Comparison of ENCODE assay signal across 10 mouse cellular contexts in genomic region chr9:82643900-82644299, GRCm38 (mm10).
DNase-seq lines count a peak whose midpoint lies in the region; ATAC-seq and TF ChIP-seq lines count a peak whose summit lies in the region.
"Had no signal": no experiment of that assay in that cellular context is flagged by ENCODE, and none has a peak within 500 bp of the region (broad histone marks: within the 10 kb centered on the region; RNA-seq: fewer than 3 reads in every experiment).

No protein-coding gene starts in this region.

- peak; percentile 88 for DNase-seq in hindbrain, postnatal 0 days (ENCODE audit: low spot score)
- peak; percentile 2 for DNase-seq in thymus, postnatal 0 days (ENCODE audit: low spot score)
- no peak for DNase-seq in thymus, postnatal 36 days
- peak; percentile 13 for DNase-seq in embryo, embryonic 10 days (ENCODE audit: low spot score)
- no peak for DNase-seq in urinary bladder, postnatal 14 days (ENCODE audit: low spot score)
- DNase-seq: lung, adult 18-20 months; right cerebral cortex, postnatal 4 days; thymus, adult 18-20 months had no signal

- H3K9me3 ChIP-seq in hindbrain, postnatal 0 days (ENCODE audit: low read length): no peaks in the 10 kb centered on the region
- H3K9me3 ChIP-seq in hindbrain, embryonic 12.5 days (replicated peaks): no peaks in the 10 kb centered on the region
- no peaks in the 10 kb centered on the region for H3K9me3 ChIP-seq in midbrain, embryonic 16.5 days (replicated peaks; ENCODE audit: control insufficient read depth, low read length, poor library complexity, severe bottlenecking)

- ATAC-seq in hindbrain, postnatal 0 days: no peak
- ATAC-seq in hindbrain, embryonic 12.5 days (ENCODE audit: low FRiP score): no peak
- no peak for ATAC-seq in midbrain, embryonic 16.5 days

- H3K4me2 ChIP-seq in hindbrain, postnatal 0 days (ENCODE audit: low read depth, low read length): no peak overlapping the region
- H3K4me2 ChIP-seq in hindbrain, embryonic 12.5 days (replicated peaks): no peak overlapping the region
- no peak overlapping the region for H3K4me2 ChIP-seq in midbrain, embryonic 16.5 days (ENCODE audit: low read length)

- H3K27me3 ChIP-seq in hindbrain, postnatal 0 days (ENCODE audit: insufficient read depth, low read length): no peaks in the 10 kb centered on the region
- no peaks in the 10 kb centered on the region for H3K27me3 ChIP-seq in hindbrain, embryonic 12.5 days
- no peaks in the 10 kb centered on the region for H3K27me3 ChIP-seq in midbrain, embryonic 16.5 days (ENCODE audit: control insufficient read depth, insufficient read depth, low read depth, low read length)

- peak; percentile 71 for TF ChIP-seq CTCF in hindbrain, postnatal 0 days (IDR thresholded peaks at IDR 0.05; ENCODE audit: low read depth)

- H3K27ac ChIP-seq in hindbrain, postnatal 0 days: no peak overlapping the region
- H3K27ac ChIP-seq in hindbrain, embryonic 12.5 days: no peak overlapping the region
- H3K27ac ChIP-seq in midbrain, embryonic 16.5 days (ENCODE audit: low read length): no peak overlapping the region

- H3K9ac ChIP-seq in hindbrain, postnatal 0 days (replicated peaks; ENCODE audit: low read length): no peak overlapping the region
- H3K9ac ChIP-seq in hindbrain, embryonic 12.5 days: no peak overlapping the region
- H3K9ac ChIP-seq in midbrain, embryonic 16.5 days (ENCODE audit: low read depth, low read length): no peak overlapping the region

- WGBS in hindbrain, postnatal 0 days: 12% methylated on average over 1 of the region's 1 CpGs
- WGBS in hindbrain, embryonic 12.5 days: 39% methylated on average over 1 of the region's 1 CpGs
- 26% methylated on average over 1 of the region's 1 CpGs for WGBS in midbrain, embryonic 16.5 days

- H3K4me3 ChIP-seq in hindbrain, postnatal 0 days (ENCODE audit: low read length): no peak overlapping the region
- H3K4me3 ChIP-seq in hindbrain, embryonic 12.5 days: no peak overlapping the region
- H3K4me3 ChIP-seq in midbrain, embryonic 16.5 days (ENCODE audit: low read depth, low read length): no peak overlapping the region

- H3K4me1 ChIP-seq in hindbrain, postnatal 0 days (ENCODE audit: insufficient read depth, low read length): no peaks in the 10 kb centered on the region
- no peaks in the 10 kb centered on the region for H3K4me1 ChIP-seq in hindbrain, embryonic 12.5 days
- H3K4me1 ChIP-seq in midbrain, embryonic 16.5 days (ENCODE audit: control insufficient read depth, insufficient read depth, low read length): no peaks in the 10 kb centered on the region

- no peaks in the 10 kb centered on the region for H3K36me3 ChIP-seq in hindbrain, postnatal 0 days (ENCODE audit: insufficient read depth, low read length)
- H3K36me3 ChIP-seq in hindbrain, embryonic 12.5 days: no peaks in the 10 kb centered on the region
- no peaks in the 10 kb centered on the region for H3K36me3 ChIP-seq in midbrain, embryonic 16.5 days (ENCODE audit: control insufficient read depth, insufficient read depth, low read length)

Comparison
In these comparisons a context has a peak if more than half of its experiments do, and no peak if none do; other contexts are left out.
1. DNase-seq: peak in hindbrain, postnatal 0 days (single experiment), thymus, postnatal 0 days (single experiment) and embryo, embryonic 10 days (single experiment); none in thymus, postnatal 36 days (0 of 2) and urinary bladder, postnatal 14 days (single experiment).